Mouse (Mus musculus) testis, postnatal 10 days (tissue): Measurements from ENCODE around the gene Spink4.
A peak's percentile ranks its signal among the peaks of the same experiment; 100 is the strongest.

Experiments used
- DNase-seq: peaks from one replicate; pipeline ENCODE4 v3.0.0; 2021; ENCODE audit warnings: low spot score

Gene Spink4

GRCm38 (mm10) chr4:40963536-40963935, 43.7 kb downstream of the Spink4 start:
- no peak for DNase-seq

GRCm38 (mm10) chr4:40969161-40969560, 49.3 kb downstream of the Spink4 start:
- DNase-seq = no peak

GRCm38 (mm10) chr4:40969781-40970591, 50.1 kb downstream of the Spink4 start:
- no peak for DNase-seq

- no peak for DNase-seq
Measured at GRCm38 (mm10) chr4:40970592-40970841, 50.7 kb downstream of the Spink4 start.

- peak; percentile 95 for DNase-seq
Measured at GRCm38 (mm10) chr4:40970842-40971701, 51.2 kb downstream of the Spink4 start, which contains the start of gene Nfx1. Gene Nfx1 (plus strand): TSS chr4:40970906.

GRCm38 (mm10) chr4:40971744-40972143, 51.9 kb downstream of the Spink4 start:
- peak; percentile 76 for DNase-seq

GRCm38 (mm10) chr4:40974011-40974410, 54.2 kb downstream of the Spink4 start:
- no peak for DNase-seq

- no peak for DNase-seq
Measured at GRCm38 (mm10) chr4:40975678-40976077, 55.8 kb downstream of the Spink4 start.

GRCm38 (mm10) chr4:40976651-40977050, 56.8 kb downstream of the Spink4 start:
- DNase-seq = no peak

- no peak for DNase-seq
Measured at GRCm38 (mm10) chr4:40979430-40979829, 59.6 kb downstream of the Spink4 start.
